Mouse (Mus musculus) spleen, adult 2 months (tissue): ENCODE data around the gene Zp1.

Experiments used
- CTCF ChIP-seq: fragments of 200-500 bp; IDR thresholded peaks from 2 replicates; pipeline ENCODE4 v1.5.1; 2011; ENCODE audit warnings: mild to moderate bottlenecking, inconsistent platforms; ENCODE audit not compliant: insufficient read depth, insufficient read length, insufficient replicate concordance; ENCODE audit errors: extremely low read depth
- POLR2A ChIP-seq: fragments of 200-500 bp; IDR thresholded peaks from 2 replicates; pipeline ENCODE4 v1.6.1; 2011; ENCODE audit warnings: low read depth, low read length, inconsistent platforms

DNA sequence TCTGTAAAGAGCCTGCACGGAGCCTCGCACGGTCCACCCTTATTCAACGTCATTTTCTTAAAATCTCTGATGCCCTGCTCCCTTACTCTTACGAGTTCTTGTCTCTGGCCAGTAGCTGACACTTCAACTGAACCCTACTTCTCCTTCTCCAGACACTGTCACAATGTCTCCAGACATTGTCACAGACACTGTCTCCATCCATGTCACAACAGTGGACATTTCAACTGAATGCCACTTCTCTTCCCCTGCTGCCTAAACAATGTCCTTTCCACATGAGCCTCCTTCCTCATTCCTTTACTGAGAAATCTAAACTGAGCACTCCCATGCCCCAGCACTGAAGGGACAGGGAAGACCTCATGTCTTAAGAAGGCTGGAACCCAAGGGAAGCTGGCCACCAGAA lies 26.8 kb upstream of the Zp1 start:
- TF ChIP-seq CTCF (no peak), POLR2A (no peak)
